Mouse (Mus musculus) brown adipose tissue, adult 24 weeks (tissue): ENCODE data around the gene Kcne4. TPM values are rescaled to one million over a fixed set of nuclear protein-coding genes. Genes with fewer than 3 reads are reported as not detected.

Source experiments
- polyA plus RNA-seq: library from polyadenylated mRNA; stranded (reverse); fragments of >200 nt; gene quantifications from 2 replicates; pipeline ENCODE4 v1.2.4, GENCODE M21; 2012; ENCODE audit not compliant: missing spikeins, insufficient read depth, insufficient read length

The Kcne4 gene
- polyA plus RNA-seq, 1 experiment = 0.75 TPM

Other genes starting within 250 kb of the Kcne4 start
- 23.5 and 26.5 TPM in 2 replicates for gene Acsl3, start 158.9 kb upstream of the Kcne4 start, polyA plus RNA-seq
- gene Utp14b, start 158.7 kb upstream of the Kcne4 start, polyA plus RNA-seq = 3.8 and 4.9 TPM in 2 replicates